Mouse (Mus musculus) ES-Bruce4 (cell line): Measurements from ENCODE around the gene Lrrc39.

ENCODE experiments used
- CTCF ChIP-seq: IDR thresholded peaks from one replicate; pipeline ENCODE4 v1.8.1; 2011; ENCODE audit warnings: low read depth, low read length
- EP300 ChIP-seq: IDR thresholded peaks from 2 replicates; pipeline ENCODE4 v1.6.1; 2011; ENCODE audit warnings: low read depth, low read length; ENCODE audit not compliant: insufficient read depth

DNA sequence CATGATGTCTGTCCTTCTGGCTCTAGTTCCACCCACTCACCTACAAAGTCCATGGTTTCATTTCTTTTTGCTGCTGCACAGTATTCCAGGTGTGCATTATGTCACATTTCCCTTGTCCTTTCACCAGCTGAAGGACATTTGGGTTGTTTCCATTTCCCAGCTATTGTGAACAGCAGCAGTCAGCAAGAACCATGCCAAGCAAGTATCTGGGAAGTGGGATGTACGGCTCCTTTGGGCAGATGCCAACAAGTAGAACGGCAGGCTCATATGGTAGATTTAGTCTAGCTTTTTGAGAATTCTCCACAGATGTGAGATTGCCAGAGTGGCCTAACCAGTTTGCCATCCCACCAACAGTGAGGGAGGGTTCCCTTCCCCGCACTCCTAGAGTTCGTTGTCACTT is 31.9 kb upstream of the Lrrc39 start:
- TF ChIP-seq CTCF (no peak), EP300 (no peak)
